Mouse (Mus musculus) hindbrain, embryonic 12.5 days (tissue): ENCODE measurements around the gene Armh3. TPM values are rescaled to one million over a fixed set of nuclear protein-coding genes. Genes with fewer than 3 reads are reported as not detected.

Source experiments
- ATAC-seq: fragments of 200-750 bp; cut with Nextera tagmentation; 2 replicates; pipeline ENCODE4 v1.8.0; 2017; ENCODE audit warnings: moderate TSS enrichment; ENCODE audit not compliant: low FRiP score
- H3K27ac ChIP-seq: fragments of 300-500 bp; sonication (generic); 2 replicates; pipeline ENCODE4 v1.5.1; 2016; ENCODE audit warnings: mild to moderate bottlenecking
- H3K27me3 ChIP-seq: fragments of 300-500 bp; sonication (generic); 2 replicates; pipeline ENCODE4 v1.6.1; 2016; ENCODE audit warnings: mild to moderate bottlenecking
- H3K36me3 ChIP-seq: fragments of 300-500 bp; sonication (generic); 2 replicates; pipeline ENCODE4 v1.6.1; 2016; ENCODE audit warnings: mild to moderate bottlenecking
- H3K4me1 ChIP-seq: fragments of 300-500 bp; sonication (generic); 2 replicates; pipeline ENCODE4 v1.6.1; 2016
- H3K4me2 ChIP-seq: fragments of 300-500 bp; sonication (generic); replicated peaks from 2 replicates; pipeline ENCODE4 v1.6.1; 2016; ENCODE audit warnings: mild to moderate bottlenecking
- H3K4me3 ChIP-seq: fragments of 300-500 bp; sonication (generic); 2 replicates; pipeline ENCODE4 v1.5.1; 2016; ENCODE audit warnings: mild to moderate bottlenecking
- H3K9ac ChIP-seq: fragments of 300-500 bp; sonication (generic); 2 replicates; pipeline ENCODE4 v1.6.1; 2016; ENCODE audit warnings: mild to moderate bottlenecking, moderate library complexity
- H3K9me3 ChIP-seq: fragments of 300-500 bp; sonication (generic); replicated peaks from 2 replicates; pipeline ENCODE4 v1.6.1; 2016; ENCODE audit warnings: mild to moderate bottlenecking
- WGBS: fragments of 180-500 bp; shearing (Covaris S2); methylation state at CpG from one replicate; pipeline ENCODE4 v1.1.7; 2016; 5-methylcytosine and 5-hydroxymethylcytosine counted together
- polyA plus RNA-seq: library from polyadenylated mRNA; unstranded; fragments of >200 nt; fragmentation: Nextera tagmentation; extraction: Ambion mirVana; gene quantifications from 2 replicates; pipeline ENCODE4 v1.2.1, GENCODE M21; 2016

Gene Armh3
- polyA plus RNA-seq, 1 experiment from 2014 or later, result 21.3 TPM

DNA sequence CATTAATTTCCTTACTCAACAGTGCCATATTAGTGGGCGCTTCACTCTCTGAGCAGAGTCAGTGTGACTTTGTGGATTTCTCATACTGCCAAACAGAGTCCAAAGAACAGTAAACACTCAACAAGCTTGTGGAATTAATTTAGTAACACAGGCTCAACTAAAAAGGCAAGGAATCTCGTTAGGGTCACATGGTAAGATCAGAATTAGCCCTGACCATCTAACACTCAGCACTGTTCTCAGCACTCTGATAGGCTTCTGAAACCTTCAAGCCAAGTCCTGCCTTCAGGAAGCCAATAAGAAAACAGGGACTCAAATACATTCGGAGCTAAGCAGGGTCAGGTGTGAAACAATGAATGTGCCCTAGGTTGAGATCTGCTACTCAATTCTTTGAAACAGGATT, 172.1 kb downstream of the Armh3 start:
- Histone ChIP-seq H3K27ac (no peak overlapping the region), H3K9me3 (peaks cover 4% of the 10 kb centered on the region; the same call in 1 of the 2 replicates), H3K27me3 (no peaks in the 10 kb centered on the region), H3K4me1 (0 out of 2 replicates have a peak, but pooled peaks cover 3% of the 10 kb centered on the region), H3K4me2 (no peak overlapping the region), H3K4me3 (no peak overlapping the region), H3K9ac (no peak overlapping the region), H3K36me3 (no peaks in the 10 kb centered on the region)
- no peak for ATAC-seq
- WGBS, result 89% methylated on average over 3 of the region's 3 CpGs

DNA sequence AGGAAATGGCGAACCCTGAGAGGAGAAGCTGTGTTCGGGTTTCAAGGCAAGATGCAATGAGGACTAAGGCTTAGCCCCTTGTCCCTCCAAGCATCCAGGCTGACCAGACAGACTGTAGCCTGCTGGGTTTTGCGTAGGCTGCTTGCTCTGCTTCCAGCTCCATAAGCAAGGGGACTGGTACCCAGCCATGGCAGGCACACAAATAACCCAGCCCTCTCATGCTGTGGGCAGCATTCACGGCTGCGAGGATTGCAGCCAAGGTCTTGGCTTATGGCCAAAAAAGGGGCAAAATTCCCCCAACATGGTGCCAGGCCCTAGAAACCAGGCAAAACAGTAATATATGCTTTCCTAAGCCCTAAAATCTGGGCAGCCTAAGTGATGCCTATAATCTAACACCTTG, 176.5 kb downstream of the Armh3 start:
- WGBS, result 69% methylated on average over 5 of the region's 5 CpGs
- Histone ChIP-seq H3K9me3 (no peaks in the 10 kb centered on the region), H3K4me1 (peaks cover 4% of the 10 kb centered on the region), H3K9ac (no peak overlapping the region), H3K27me3 (no peaks in the 10 kb centered on the region), H3K4me3 (no peak overlapping the region), H3K27ac (no peak overlapping the region), H3K4me2 (no peak overlapping the region), H3K36me3 (0 out of 2 replicates have a peak, but pooled peaks cover 2% of the 10 kb centered on the region)
- ATAC-seq, result no peak

DNA sequence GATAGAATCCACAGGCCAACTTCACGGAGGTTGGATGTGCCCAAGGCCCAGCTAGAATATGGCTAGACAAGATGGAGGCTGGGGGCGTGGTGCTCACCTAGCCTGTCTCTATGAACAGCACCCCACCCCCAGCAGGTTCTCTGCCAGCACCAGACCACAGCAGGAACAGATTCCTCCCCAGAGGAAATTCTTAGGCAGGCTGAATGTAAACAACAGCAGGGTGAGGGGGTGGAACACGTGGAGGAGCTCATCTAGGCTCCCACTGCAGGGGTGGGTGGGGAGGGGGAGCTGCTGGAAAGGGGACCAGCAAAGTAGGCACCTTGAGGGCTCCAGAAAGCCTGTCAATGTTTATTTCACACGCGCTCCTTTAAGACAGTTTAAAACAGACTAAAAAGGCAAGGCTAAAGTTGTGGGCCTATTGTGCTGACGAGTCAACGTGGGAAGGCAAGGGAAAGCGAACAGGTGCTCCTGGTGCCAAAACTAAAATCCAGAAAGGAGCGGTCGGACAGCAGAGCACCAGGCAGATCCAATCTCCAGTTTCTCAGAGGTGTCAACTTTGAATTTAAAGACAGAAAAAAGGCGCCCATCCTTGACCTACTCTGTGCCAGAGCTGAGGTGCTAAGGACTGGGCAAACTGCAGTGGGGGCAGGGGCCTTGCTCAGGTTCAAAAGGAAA, 180.3 kb downstream of the Armh3 start:
- Histone ChIP-seq H3K9me3 (no peaks in the 10 kb centered on the region), H3K4me3 (no peak overlapping the region), H3K4me1 (peaks cover 26% of the 10 kb centered on the region), H3K4me2 (no peak overlapping the region), H3K36me3 (0 out of 2 replicates have a peak, but pooled peaks cover 2% of the 10 kb centered on the region), H3K27ac (no peak overlapping the region), H3K9ac (no peak overlapping the region), H3K27me3 (peaks cover 16% of the 10 kb centered on the region)
- no peak for ATAC-seq
- 77% methylated on average over 11 of the region's 11 CpGs for WGBS

DNA sequence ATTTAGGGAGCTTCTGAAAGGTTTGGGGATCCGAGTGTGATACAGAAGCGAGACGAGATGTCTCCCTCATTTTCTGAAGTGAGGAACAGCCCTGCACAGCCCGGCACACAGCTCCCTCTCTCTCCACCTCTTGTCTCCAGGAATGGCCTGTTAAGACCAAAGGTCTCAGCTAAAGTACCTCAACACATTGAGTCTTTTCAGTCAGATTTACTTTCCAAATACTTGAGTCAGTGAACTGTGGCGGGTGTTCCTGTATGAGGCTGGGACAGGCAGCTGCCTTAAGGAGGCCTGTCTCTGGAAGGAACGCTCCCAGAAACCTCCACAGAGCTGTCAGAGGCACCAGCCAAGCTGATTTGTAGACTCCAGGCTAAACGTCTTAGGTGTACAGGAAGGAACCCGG, 181.6 kb downstream of the Armh3 start:
- H3K36me3 ChIP-seq, result 0 out of 2 replicates have a peak, but pooled peaks cover 2% of the 10 kb centered on the region
- H3K9me3 ChIP-seq, result no peaks in the 10 kb centered on the region
- no peak overlapping the region for H3K9ac ChIP-seq
- H3K4me2 ChIP-seq, result peak overlapping the region; percentile 85; the same call in 1 of the 2 replicates
- no peak for ATAC-seq
- no peak overlapping the region for H3K4me3 ChIP-seq
- no peak overlapping the region for H3K27ac ChIP-seq
- peaks cover 19% of the 10 kb centered on the region for H3K27me3 ChIP-seq
- WGBS, result 20% methylated on average over 8 of the region's 8 CpGs
- peaks cover 36% of the 10 kb centered on the region for H3K4me1 ChIP-seq

DNA sequence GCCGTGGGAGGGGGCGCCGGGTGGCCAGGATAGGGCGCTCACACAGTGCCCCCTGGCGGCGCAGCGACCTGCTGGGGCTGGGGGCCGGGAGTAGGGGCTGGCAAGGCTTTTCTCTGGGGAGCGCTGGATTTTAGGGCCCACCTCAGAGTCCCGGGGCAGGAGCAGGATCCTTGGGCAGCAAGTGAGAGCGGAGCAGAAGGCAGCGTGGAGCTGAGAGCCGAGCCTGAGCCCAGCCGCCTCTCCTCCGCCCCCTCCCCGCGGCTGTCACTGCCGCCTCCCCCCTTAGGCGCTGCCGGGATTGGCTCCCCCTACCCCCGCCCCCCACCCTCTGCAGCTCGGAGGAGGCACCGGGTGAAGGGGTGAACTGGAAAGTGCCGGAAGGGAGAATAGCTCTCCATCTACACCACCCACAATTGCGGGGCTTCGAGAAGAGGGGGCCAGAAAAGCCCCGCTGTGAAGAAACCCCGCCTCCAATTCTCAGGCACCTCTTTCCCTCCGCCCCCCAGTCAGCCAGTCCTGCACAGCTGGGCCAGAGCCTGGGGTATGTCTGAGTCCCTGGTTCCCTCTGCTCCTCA, 182.4 kb downstream of the Armh3 start, which contains the start of gene Kcnip2:
Gene Kcnip2 (minus strand): TSS at position 231 of the 575 bp plus-strand sequence.
- ATAC-seq, result peak; percentile 52
- peaks cover 43% of the 10 kb centered on the region for H3K4me1 ChIP-seq
- peaks cover 22% of the 10 kb centered on the region for H3K27me3 ChIP-seq

DNA sequence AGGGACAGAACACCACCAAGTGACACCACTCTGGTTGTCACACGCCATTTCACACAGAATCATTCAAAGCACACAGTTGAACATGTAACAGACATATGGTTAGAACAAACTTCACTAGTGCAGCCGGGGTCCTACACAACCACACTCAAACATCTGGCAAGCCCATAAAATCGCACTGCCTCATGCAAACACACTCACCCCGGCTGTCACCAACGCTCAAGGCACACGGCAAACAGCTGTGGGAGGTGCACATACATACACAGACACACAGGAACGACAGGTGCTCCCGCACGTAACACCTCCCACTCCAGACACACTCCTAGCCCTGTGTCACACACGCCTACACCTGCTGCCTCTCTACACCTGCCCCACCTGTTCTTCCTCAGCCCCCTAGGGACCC, 183.1 kb downstream of the Armh3 start:
- 0 out of 2 replicates have a peak, but pooled peaks cover 2% of the 10 kb centered on the region for H3K36me3 ChIP-seq
- H3K4me2 ChIP-seq, result peak overlapping the region; percentile 85
- H3K4me1 ChIP-seq, result peaks cover 44% of the 10 kb centered on the region
- no peaks in the 10 kb centered on the region for H3K9me3 ChIP-seq
- no peak overlapping the region for H3K27ac ChIP-seq
- H3K4me3 ChIP-seq, result peak overlapping the region; percentile 39
- 73% methylated on average over 10 of the region's 10 CpGs for WGBS
- H3K27me3 ChIP-seq, result peaks cover 22% of the 10 kb centered on the region
- ATAC-seq, result no peak
- peak overlapping the region; percentile 60; the same call in 1 of the 2 replicates for H3K9ac ChIP-seq

More for the DNA sequence above, 182.4 kb downstream of the Armh3 start, which contains the start of gene Kcnip2:
- Histone ChIP-seq H3K4me3 (peak within 1 kb of the TSS; percentile 39), H3K27ac (no peak within 1 kb of the TSS), H3K36me3 (0 out of 2 replicates have a peak, but pooled peaks cover 2% of the 10 kb centered on the region), H3K9me3 (no peaks in the 10 kb centered on the region), H3K9ac (peak within 1 kb of the TSS; percentile 60), H3K4me2 (peak within 1 kb of the TSS; percentile 85)
- under 1% methylated on average over 21 of the region's 29 CpGs for whole genome bisulfite sequencing

DNA sequence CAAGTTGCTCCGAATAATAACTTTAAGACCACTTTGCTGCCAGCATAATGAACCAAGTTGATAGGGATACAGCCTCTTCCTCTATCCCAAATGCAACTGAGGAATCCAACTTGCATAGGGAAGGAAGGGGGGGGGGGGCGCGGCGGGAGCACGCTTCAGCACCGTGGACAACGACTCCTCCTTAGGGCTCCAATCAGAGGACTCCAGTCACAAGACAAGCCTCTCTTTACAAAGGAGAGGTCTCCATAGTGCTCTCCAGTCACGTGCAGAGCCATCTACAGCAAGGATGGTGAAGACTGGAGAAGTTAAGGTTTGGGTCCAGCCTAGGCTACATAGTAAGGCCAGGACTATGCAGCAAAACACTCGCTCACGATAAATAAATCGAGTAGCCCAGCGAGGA, 184.5 kb downstream of the Armh3 start:
- no peak overlapping the region for H3K4me3 ChIP-seq
- no peak overlapping the region for H3K9ac ChIP-seq
- H3K36me3 ChIP-seq, result 0 out of 2 replicates have a peak, but pooled peaks cover 2% of the 10 kb centered on the region
- H3K4me1 ChIP-seq, result peaks cover 44% of the 10 kb centered on the region
- H3K27ac ChIP-seq, result no peak overlapping the region
- H3K9me3 ChIP-seq, result no peaks in the 10 kb centered on the region
- H3K27me3 ChIP-seq, result peaks cover 22% of the 10 kb centered on the region
- 12% methylated on average over 10 of the region's 12 CpGs for WGBS
- ATAC-seq, result no peak
- H3K4me2 ChIP-seq, result no peak overlapping the region

DNA sequence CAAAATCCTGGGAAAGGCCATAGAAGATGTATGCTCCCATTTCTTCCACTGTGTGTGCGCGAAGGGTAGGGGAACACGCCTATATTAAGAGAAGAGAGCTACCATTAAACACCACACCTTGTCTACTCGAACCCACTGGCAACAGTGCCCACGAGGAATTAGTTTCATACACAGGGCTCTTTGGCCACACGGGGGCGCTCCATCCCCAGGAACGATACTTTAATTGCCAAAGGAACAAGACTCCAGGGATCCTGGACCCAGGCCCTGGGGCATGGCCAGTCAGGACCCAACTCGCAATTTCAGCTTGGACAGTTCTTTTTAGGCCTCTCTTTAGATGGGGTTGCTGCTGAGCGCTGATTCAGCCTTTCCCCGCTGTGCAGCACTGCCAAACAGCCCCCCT, 185.0 kb downstream of the Armh3 start:
- no peak overlapping the region for H3K27ac ChIP-seq
- H3K4me2 ChIP-seq, result peak overlapping the region; percentile 59; the same call in 1 of the 2 replicates
- H3K4me3 ChIP-seq, result no peak overlapping the region
- 6% methylated on average over 11 of the region's 11 CpGs for WGBS
- 0 out of 2 replicates have a peak, but pooled peaks have one; percentile 5 for ATAC-seq
- peaks cover 22% of the 10 kb centered on the region for H3K27me3 ChIP-seq
- H3K4me1 ChIP-seq, result peaks cover 44% of the 10 kb centered on the region
- no peaks in the 10 kb centered on the region for H3K9me3 ChIP-seq
- no peaks in the 10 kb centered on the region for H3K36me3 ChIP-seq
- no peak overlapping the region for H3K9ac ChIP-seq

DNA sequence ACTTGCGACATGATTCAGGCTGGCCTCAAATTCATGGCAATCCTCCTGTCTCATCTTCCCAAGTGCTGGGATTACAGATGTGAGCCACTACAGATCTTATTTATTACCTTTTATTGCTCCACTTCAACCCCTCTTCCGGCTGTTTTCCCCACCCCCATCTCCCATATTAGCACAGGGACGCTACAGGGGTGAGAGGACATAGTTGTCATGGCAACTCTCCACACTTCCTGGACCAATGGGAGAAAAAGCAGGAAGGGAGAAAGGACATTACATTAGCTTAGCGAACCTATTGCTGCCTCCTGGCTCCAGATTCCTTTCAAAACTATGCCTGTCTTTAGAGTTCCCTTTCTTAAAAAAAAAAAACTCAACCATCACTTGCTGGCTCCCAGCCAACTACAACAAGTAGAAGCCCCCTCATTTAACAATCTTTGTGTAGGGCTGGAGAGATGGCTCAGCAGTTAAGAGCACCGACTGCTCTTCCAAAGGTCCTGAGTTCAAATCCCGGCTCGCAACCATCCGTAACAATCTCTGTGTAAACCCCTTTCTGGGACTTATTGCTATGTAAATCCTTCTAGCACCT, 185.5 kb downstream of the Armh3 start:
- H3K9ac ChIP-seq, result no peak overlapping the region
- H3K4me2 ChIP-seq, result peak overlapping the region; percentile 59
- H3K9me3 ChIP-seq, result no peaks in the 10 kb centered on the region
- no peak overlapping the region for H3K27ac ChIP-seq
- H3K36me3 ChIP-seq, result no peaks in the 10 kb centered on the region
- H3K27me3 ChIP-seq, result peaks cover 22% of the 10 kb centered on the region
- peaks cover 44% of the 10 kb centered on the region for H3K4me1 ChIP-seq
- no peak for ATAC-seq
- H3K4me3 ChIP-seq, result peak overlapping the region; percentile 25
- 19% methylated on average over 8 of the region's 8 CpGs for WGBS

DNA sequence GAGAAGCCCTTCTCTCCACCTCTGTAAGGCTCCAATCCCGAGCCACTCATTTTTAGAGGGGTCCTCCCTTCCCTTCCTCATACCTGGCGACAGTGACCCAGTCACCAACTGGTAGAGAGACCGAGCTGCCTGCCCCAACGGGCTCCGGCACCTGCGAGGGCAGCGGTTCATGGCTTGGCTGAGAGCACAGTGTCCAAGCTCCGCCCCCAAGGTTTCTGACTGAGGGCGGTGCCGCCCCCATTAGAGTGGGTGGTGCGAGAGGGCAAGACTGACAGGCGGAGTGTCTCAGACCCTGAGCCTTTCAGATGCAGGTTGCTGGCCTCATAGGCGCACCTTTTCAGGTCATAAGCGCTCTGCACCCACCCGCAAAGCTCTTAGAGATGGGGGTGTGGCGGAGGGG, 186.2 kb downstream of the Armh3 start:
- WGBS, result 3% methylated on average over 16 of the region's 16 CpGs
- H3K9ac ChIP-seq, result peak overlapping the region; percentile 15; the same call in 1 of the 2 replicates
- no peak for ATAC-seq
- peaks cover 44% of the 10 kb centered on the region for H3K4me1 ChIP-seq
- no peaks in the 10 kb centered on the region for H3K36me3 ChIP-seq
- peak overlapping the region; percentile 25 for H3K4me3 ChIP-seq
- H3K9me3 ChIP-seq, result no peaks in the 10 kb centered on the region
- H3K27ac ChIP-seq, result 0 out of 2 replicates have a peak overlapping the region, but pooled peaks have one; percentile 12
- peaks cover 22% of the 10 kb centered on the region for H3K27me3 ChIP-seq
- H3K4me2 ChIP-seq, result peak overlapping the region; percentile 59

DNA sequence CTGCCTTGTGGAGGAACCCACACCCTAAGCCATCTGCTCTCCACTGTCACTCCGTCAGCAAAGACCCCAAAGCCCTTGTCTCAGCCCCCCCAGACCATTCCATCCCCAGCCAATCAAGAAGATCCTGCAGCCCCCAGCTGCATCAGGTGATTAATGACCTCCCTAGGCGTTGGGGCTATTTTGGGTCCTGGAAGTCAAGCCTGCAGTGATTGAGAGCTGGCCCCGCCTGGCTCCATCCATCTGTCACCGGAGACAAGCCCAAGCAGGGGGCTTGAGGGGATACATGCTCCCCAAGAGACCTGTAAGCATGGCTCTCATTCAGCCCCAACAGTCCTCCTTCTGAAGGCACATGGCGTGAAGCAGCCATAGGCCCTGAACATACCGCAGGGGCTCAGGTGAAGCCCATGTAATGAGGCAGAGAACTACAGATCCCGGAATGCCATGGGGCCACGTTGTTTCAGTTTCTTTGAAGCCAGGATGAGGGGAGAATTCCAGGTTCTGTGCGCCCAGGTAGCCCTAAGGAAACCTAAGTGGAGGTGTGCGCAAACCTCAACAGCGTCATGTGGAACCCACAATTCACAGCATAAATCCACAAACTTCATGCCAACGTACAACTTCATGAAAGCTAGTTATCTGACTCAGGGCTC, 187.1 kb downstream of the Armh3 start:
- H3K9me3 ChIP-seq, result no peaks in the 10 kb centered on the region
- peak overlapping the region; percentile 59; the same call in 1 of the 2 replicates for H3K4me2 ChIP-seq
- peaks cover 22% of the 10 kb centered on the region for H3K27me3 ChIP-seq
- peaks cover 37% of the 10 kb centered on the region for H3K4me1 ChIP-seq
- 0 out of 2 replicates have a peak overlapping the region, but pooled peaks have one; percentile 13 for H3K9ac ChIP-seq
- no peak overlapping the region for H3K4me3 ChIP-seq
- H3K27ac ChIP-seq, result no peak overlapping the region
- 60% methylated on average over 12 of the region's 12 CpGs for WGBS
- no peaks in the 10 kb centered on the region for H3K36me3 ChIP-seq
- ATAC-seq, result no peak

DNA sequence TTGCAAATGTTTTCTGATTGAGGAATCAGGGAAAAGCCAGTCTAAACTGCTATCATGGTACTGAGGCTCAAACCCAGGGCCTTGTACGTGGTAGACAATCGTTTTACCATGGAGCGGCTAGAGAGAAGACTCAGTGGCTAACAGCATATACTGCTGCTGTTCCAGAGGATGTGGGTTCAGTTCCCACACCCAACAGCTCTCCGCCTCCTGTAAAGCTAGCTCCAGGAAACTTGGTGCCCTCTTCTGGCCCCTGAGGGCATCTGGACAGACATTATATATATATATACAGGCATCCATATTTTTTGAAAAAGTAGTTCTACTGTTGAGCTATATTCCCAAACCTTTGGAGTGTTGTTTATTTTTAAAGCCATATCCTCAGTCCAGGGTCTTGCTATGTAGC, 190.6 kb downstream of the Armh3 start:
- H3K4me1 ChIP-seq, result peaks cover 19% of the 10 kb centered on the region
- H3K4me2 ChIP-seq, result no peak overlapping the region
- no peak overlapping the region for H3K9ac ChIP-seq
- H3K36me3 ChIP-seq, result no peaks in the 10 kb centered on the region
- H3K27ac ChIP-seq, result no peak overlapping the region
- H3K4me3 ChIP-seq, result no peak overlapping the region
- H3K27me3 ChIP-seq, result 0 out of 2 replicates have a peak, but pooled peaks cover 6% of the 10 kb centered on the region
- no peaks in the 10 kb centered on the region for H3K9me3 ChIP-seq
- WGBS, result 91% methylated on average over 4 of the region's 4 CpGs
- ATAC-seq, result no peak
